Mouse (Mus musculus) megakaryocyte, embryonic 14.5 days (primary cell): ENCODE data around the gene Stx8.

Experiments used
- FLI1 ChIP-seq: IDR thresholded peaks from 2 replicates; pipeline ENCODE4 v1.6.1; 2012; ENCODE audit warnings: low read length, inconsistent platforms, mixed read lengths
- GATA1 ChIP-seq: IDR thresholded peaks from 3 replicates; pipeline ENCODE4 v1.6.1; 2012; ENCODE audit warnings: mixed read lengths, low read length, inconsistent platforms, borderline replicate concordance

- no peak for TF ChIP-seq FLI1
- TF ChIP-seq GATA1, result no peak
Observed at GRCm38 (mm10) chr11:68214496-68215205, 248.7 kb downstream of the Stx8 start.
